Comparison of ENCODE assay signal across 7 mouse cellular contexts in genomic region chr4:150909451-150910156, GRCm38 (mm10). TPM values are rescaled to one million over a fixed set of nuclear protein-coding genes. Genes with fewer than 3 reads are reported as not detected.
DNase-seq lines count a peak whose midpoint lies in the region; ATAC-seq lines count a peak whose summit lies in the region.

No protein-coding gene starts in this region.

- H3K27ac ChIP-seq in intestine, embryonic 16.5 days (ENCODE audit: low read length): peak overlapping the region; percentile 85
- peak overlapping the region; percentile 76 for H3K27ac ChIP-seq in midbrain, embryonic 11.5 days (ENCODE audit: low read depth, low read length)

- H3K9me3 ChIP-seq in intestine, embryonic 16.5 days (ENCODE audit: control insufficient read depth, low read length): no peaks in the 10 kb centered on the region
- H3K9me3 ChIP-seq in midbrain, embryonic 11.5 days (ENCODE audit: control insufficient read depth, low read length): no peaks in the 10 kb centered on the region

- H3K4me1 ChIP-seq in intestine, embryonic 16.5 days (ENCODE audit: control insufficient read depth, insufficient read depth, low read length): peaks cover 9% of the 10 kb centered on the region
- H3K4me1 ChIP-seq in midbrain, embryonic 11.5 days (ENCODE audit: control insufficient read depth, insufficient read depth, low read length): peaks cover 3% of the 10 kb centered on the region; the same call in 1 of the 2 replicates

- DNase-seq in adrenal gland, adult 2 months: peak; percentile 99
- DNase-seq in embryo, embryonic 11.5 days (ENCODE audit: low read depth, low spot score): peak; percentile 100
- DNase-seq in gastrocnemius, postnatal 4 days (ENCODE audit: low spot score in 2 of 2): peak; percentile 99
- peak; percentile 99 to 100 for DNase-seq in left cerebral cortex, postnatal 36 days (ENCODE audit: low spot score in 2 of 2)
- DNase-seq in midbrain, embryonic 11.5 days (ENCODE audit: low spot score, missing footprints): peak; percentile 100
- DNase-seq in skeletal muscle tissue, adult 2 months (ENCODE audit: low read depth, low spot score): peak; percentile 99

- 0 out of 2 replicates have a peak, but pooled peaks cover 7% of the 10 kb centered on the region for H3K36me3 ChIP-seq in intestine, embryonic 16.5 days (ENCODE audit: control insufficient read depth, insufficient read depth, low read length)
- H3K36me3 ChIP-seq in midbrain, embryonic 11.5 days (ENCODE audit: control insufficient read depth, insufficient read depth, low read length): no peaks in the 10 kb centered on the region; the same call in 1 of the 2 replicates

- ATAC-seq in intestine, embryonic 16.5 days: peak; percentile 90
- ATAC-seq in midbrain, embryonic 11.5 days (ENCODE audit: low FRiP score): peak; percentile 92

- H3K27me3 ChIP-seq in intestine, embryonic 16.5 days (replicated peaks; ENCODE audit: control insufficient read depth, insufficient read depth, low read length): no peaks in the 10 kb centered on the region
- H3K27me3 ChIP-seq in midbrain, embryonic 11.5 days (ENCODE audit: control insufficient read depth, insufficient read depth, low read length): no peaks in the 10 kb centered on the region

- under 1% methylated on average over 53 of the region's 56 CpGs for WGBS in intestine, embryonic 16.5 days
- under 1% methylated on average over 53 of the region's 56 CpGs for WGBS in midbrain, embryonic 11.5 days

- H3K9ac ChIP-seq in intestine, embryonic 16.5 days (ENCODE audit: low read depth, low read length): peak overlapping the region; percentile 91
- peak overlapping the region; percentile 89 for H3K9ac ChIP-seq in midbrain, embryonic 11.5 days (ENCODE audit: low read length)

- H3K4me2 ChIP-seq in intestine, embryonic 16.5 days (ENCODE audit: low read depth, low read length): peak overlapping the region; percentile 67
- H3K4me2 ChIP-seq in midbrain, embryonic 11.5 days: peak overlapping the region; percentile 51

- peak overlapping the region; percentile 89 for H3K4me3 ChIP-seq in intestine, embryonic 16.5 days (ENCODE audit: low read length)
- H3K4me3 ChIP-seq in midbrain, embryonic 11.5 days (ENCODE audit: low read depth, low read length): peak overlapping the region; percentile 82

- intact Hi-C loops in left cerebral cortex, postnatal 36 days (cut with DNase I): no loop called here

RNA-seq across cellular contexts. Expression of gene Park7, which starts 4.6 kb away (rescaled TPM):
- total RNA-seq in adrenal gland, adult 2 months (2021): 100 to 1,000 TPM; 274 to 292 TPM
- 73.0 and 78.6 TPM in 2 replicates for polyA plus RNA-seq in adrenal gland, adult 2 months (2012; rRNA removed)
- total RNA-seq in gastrocnemius, postnatal 4 days (2021): 100 to 1,000 TPM; 247 to 274 TPM
- 390 and 416 TPM in 2 replicates for polyA plus RNA-seq in intestine, embryonic 16.5 days (2015; fragmentation: Nextera tagmentation; extraction: Ambion mirVana)
- 100 to 1,000 TPM; 184 to 211 TPM for total RNA-seq in left cerebral cortex, postnatal 36 days (2021)
- polyA plus RNA-seq in midbrain, embryonic 11.5 days (2014; fragmentation: Nextera tagmentation; extraction: Ambion mirVana): 383 and 406 TPM in 2 replicates

RNA-seq across cellular contexts. Expression of gene Tnfrsf9, which starts 4.8 kb away (rescaled TPM):
- under 1 TPM in 1 of 2 experiments, not detected in 1; 0.45 TPM for total RNA-seq in adrenal gland, adult 2 months (2021)
- 0.10 TPM in 1 of 2 replicates, not detected in the other for polyA plus RNA-seq in adrenal gland, adult 2 months (2012; rRNA removed)
- total RNA-seq in gastrocnemius, postnatal 4 days (2021): under 1 TPM; 0.17 to 0.57 TPM
- 2.4 and 2.5 TPM in 2 replicates for polyA plus RNA-seq in intestine, embryonic 16.5 days (2015; fragmentation: Nextera tagmentation; extraction: Ambion mirVana)
- total RNA-seq in left cerebral cortex, postnatal 36 days (2021): under 1 TPM; 0.37 to 0.59 TPM
- 0.18 and 0.30 TPM in 2 replicates for polyA plus RNA-seq in midbrain, embryonic 11.5 days (2014; fragmentation: Nextera tagmentation; extraction: Ambion mirVana)

RNA-seq across cellular contexts. Expression of gene Errfi1, which starts 55.9 kb away (rescaled TPM):
- total RNA-seq in adrenal gland, adult 2 months (2021): 10 to 100 TPM; 41.7 to 49.8 TPM
- 12.1 and 12.6 TPM in 2 replicates for polyA plus RNA-seq in adrenal gland, adult 2 months (2012; rRNA removed)
- total RNA-seq in gastrocnemius, postnatal 4 days (2021): 10 to 100 TPM; 18.8 to 22.8 TPM
- 28.0 and 28.2 TPM in 2 replicates for polyA plus RNA-seq in intestine, embryonic 16.5 days (2015; fragmentation: Nextera tagmentation; extraction: Ambion mirVana)
- 10 to 100 TPM; 27.4 TPM for total RNA-seq in left cerebral cortex, postnatal 36 days (2021)
- polyA plus RNA-seq in midbrain, embryonic 11.5 days (2014; fragmentation: Nextera tagmentation; extraction: Ambion mirVana): 29.5 and 29.7 TPM in 2 replicates

Comparison
In these comparisons a context has a peak if more than half of its experiments do, and no peak if none do; other contexts are left out.
1. Peak in every context shown above with its lines: DNase-seq, ATAC-seq, H3K4me3 ChIP-seq and H3K27ac ChIP-seq.